Mouse (Mus musculus): ENCODE results near the gene Gm853. TPM values are rescaled to one million over a fixed set of nuclear protein-coding genes. Genes with fewer than 3 reads are reported as not detected.
"Not testable (repeated sequence)": the region's sequence is repeated elsewhere in the genome, so short reads cannot be mapped to it uniquely, and the experiment has no call there.

Gm853 gene
- total RNA-seq (2015; ENCODE audit: low replicate concordance) (not detected in 2 replicates), total RNA-seq (2017; ENCODE audit: low replicate concordance) (not detected in 2 replicates)

GRCm38 (mm10) chr4:130222179-130222578, at the start of gene Gm853:
Gene Gm853 (minus strand): TSS chr4:130222401.
- ATAC-seq (replicated peaks; ENCODE audit: low FRiP score, poor library complexity, severe bottlenecking) = no peak

DNA sequence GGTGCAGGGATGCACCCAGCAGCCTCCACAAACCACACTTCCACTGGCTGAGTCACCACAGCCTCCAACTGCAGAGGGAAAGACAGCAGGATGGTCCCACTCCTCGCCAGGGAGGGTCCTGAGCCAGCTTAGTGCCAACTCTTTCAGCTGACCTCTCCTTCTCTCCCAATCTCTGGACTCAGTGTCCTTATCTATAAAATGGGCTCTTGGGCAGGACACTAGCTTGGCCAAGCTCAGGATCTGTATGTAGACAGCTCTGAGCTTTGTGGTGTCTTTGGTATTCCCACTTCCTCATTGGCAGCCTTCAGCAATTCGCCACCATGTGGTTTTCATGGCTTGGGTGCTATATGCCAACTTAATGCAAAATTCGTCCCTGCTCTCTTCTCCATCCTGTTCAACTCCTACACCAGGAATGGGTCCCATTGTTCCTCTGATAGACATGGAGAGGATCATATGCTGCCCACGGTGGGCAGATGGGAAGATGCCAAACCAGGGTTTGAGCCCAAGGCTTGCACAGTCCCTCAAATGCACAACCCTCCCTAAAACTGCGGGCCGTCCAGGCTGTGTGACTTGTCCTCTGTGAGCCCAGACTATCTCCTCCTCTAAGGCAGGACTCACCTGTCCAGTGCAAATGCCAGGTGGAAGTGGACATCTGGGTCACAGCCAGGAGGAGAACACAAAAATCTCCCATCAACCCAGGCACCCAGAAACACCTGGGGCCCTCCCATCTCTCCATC, 48.6 kb upstream of the Gm853 start:
- ATAC-seq (replicated peaks; ENCODE audit: low FRiP score, poor library complexity, severe bottlenecking) = no peak

GRCm38 (mm10) chr4:130270089-130270488, 47.9 kb upstream of the Gm853 start:
- no peak for ATAC-seq (replicated peaks; ENCODE audit: low FRiP score, poor library complexity, severe bottlenecking)

- ATAC-seq (replicated peaks; ENCODE audit: low FRiP score, poor library complexity, severe bottlenecking) = no peak
Measured at GRCm38 (mm10) chr4:130268736-130269135, 46.5 kb upstream of the Gm853 start.

GRCm38 (mm10) chr4:130267069-130267468, 44.9 kb upstream of the Gm853 start:
- ATAC-seq (replicated peaks; ENCODE audit: low FRiP score, poor library complexity, severe bottlenecking) = no peak

- no peak for ATAC-seq (replicated peaks; ENCODE audit: low FRiP score, poor library complexity, severe bottlenecking)
Measured at GRCm38 (mm10) chr4:130266601-130267000, 44.4 kb upstream of the Gm853 start.

DNA sequence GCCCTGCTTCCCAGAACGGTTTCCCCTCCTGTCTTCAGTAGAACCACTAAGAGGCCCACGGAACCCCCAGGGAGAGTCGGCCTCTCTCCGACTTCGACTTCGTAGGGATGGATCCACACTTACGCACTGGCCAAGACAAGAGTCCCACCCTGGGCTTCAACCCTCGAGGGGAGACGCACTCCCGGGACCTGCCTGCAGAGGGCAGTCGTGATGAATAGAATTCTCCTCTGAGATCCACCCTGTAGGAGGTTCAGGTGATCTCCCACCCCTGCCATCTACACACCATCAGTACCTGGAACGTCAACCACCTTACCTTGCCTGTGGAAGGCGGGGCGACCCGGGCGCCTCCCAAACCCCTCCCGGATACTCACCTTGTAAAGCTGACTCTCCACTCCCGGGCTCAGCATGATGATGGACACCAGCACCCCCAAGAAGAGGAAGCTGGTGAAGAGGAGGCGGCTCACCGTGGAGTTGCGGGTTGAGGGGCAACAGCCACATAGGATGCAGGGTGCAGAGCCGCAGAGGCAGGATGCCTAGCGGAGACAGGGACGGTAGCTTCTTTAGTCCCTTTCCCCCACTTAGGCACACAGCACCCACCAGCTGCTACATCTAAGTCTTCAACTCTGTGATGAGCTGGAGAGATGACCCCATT, 42.6 kb upstream of the Gm853 start:
- peak; percentile 74 for ATAC-seq (replicated peaks; ENCODE audit: low FRiP score, poor library complexity, severe bottlenecking)

- no peak for ATAC-seq (replicated peaks; ENCODE audit: low FRiP score, poor library complexity, severe bottlenecking)
Measured at GRCm38 (mm10) chr4:130264131-130264530, 41.9 kb upstream of the Gm853 start.

GRCm38 (mm10) chr4:130260406-130260805, 38.2 kb upstream of the Gm853 start:
- no peak for ATAC-seq (replicated peaks; ENCODE audit: low FRiP score, poor library complexity, severe bottlenecking)

- ATAC-seq (replicated peaks; ENCODE audit: low FRiP score, poor library complexity, severe bottlenecking) = peak; percentile 91
Measured at GRCm38 (mm10) chr4:130252441-130253157, 30.4 kb upstream of the Gm853 start.

DNA sequence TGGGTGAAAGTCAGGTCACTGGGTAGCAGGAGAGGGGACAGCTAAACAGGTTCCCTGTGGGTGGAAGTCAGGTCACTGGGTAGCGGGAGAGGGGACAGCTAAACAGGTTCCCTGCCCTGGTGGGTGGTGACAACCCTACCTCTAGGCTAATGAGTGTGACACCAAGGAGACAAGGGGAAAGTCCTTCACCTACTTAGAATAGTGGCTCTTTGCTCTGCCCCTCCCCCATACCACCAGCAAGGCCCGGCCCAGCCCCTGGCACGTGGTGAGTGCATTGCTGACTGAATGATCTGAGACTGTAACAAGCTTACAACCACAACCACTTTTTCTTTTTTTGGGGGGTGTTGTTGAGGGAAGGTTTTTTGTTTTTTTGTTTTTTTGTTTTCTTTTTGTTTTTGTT, 29.6 kb upstream of the Gm853 start:
- peak; percentile 30; the same call in 1 of the 2 replicates for ATAC-seq (replicated peaks; ENCODE audit: low FRiP score, poor library complexity, severe bottlenecking)

DNA sequence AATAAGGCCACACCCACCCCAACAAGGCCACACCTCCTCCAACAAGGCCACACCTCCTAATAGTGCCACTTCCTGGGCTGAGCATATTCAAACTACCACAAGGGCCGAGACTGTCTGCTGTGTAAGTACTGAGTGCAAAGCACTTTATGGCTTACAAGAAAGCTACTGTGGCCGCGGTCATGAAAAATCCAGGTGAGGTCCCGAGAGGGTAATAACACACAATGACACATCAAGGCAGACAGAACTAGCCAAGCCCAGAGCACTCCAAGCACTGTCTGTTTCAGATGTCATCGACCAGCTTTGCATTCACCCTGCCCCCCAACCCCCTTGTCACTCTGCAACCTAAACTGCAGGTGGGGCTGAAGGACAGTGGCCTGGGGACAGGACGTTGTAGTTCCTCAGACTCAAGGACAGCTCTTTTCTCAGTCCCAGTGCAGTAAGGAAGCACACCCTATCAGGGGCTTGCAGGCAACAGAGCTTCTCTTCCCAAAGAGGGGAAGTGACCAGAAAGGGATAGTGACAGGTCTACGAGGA, 29.0 kb upstream of the Gm853 start:
- 0 out of 2 replicates have a peak, but pooled peaks have one; percentile 3 for ATAC-seq (replicated peaks; ENCODE audit: low FRiP score, poor library complexity, severe bottlenecking)

GRCm38 (mm10) chr4:130248636-130249035, 26.4 kb upstream of the Gm853 start:
- ATAC-seq (replicated peaks; ENCODE audit: low FRiP score, poor library complexity, severe bottlenecking) = no peak

DNA sequence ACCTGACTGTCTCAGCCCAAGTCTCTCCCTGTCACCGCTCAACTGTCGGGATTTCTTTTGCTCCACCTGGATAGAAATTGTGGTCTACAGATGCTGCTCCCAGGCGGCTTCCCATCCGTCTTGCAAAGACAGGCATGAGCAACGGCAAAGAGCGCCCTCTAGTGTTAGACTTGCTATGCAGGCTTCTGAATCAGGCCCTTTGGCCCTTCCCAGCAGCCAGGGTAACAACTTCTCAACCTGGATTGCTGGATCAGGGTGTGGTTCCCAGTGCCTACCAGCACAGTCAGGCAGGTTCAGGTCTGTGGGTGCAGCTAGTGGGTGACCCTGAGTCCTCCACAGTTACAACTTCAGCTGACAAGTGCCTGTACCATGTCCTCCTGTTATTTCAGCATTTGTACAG, 23.9 kb upstream of the Gm853 start:
- ATAC-seq (replicated peaks; ENCODE audit: low FRiP score, poor library complexity, severe bottlenecking) = peak; percentile 72

GRCm38 (mm10) chr4:130244749-130245148, 22.5 kb upstream of the Gm853 start:
- 0 out of 2 replicates have a peak, but pooled peaks have one; percentile 12 for ATAC-seq (replicated peaks; ENCODE audit: low FRiP score, poor library complexity, severe bottlenecking)

DNA sequence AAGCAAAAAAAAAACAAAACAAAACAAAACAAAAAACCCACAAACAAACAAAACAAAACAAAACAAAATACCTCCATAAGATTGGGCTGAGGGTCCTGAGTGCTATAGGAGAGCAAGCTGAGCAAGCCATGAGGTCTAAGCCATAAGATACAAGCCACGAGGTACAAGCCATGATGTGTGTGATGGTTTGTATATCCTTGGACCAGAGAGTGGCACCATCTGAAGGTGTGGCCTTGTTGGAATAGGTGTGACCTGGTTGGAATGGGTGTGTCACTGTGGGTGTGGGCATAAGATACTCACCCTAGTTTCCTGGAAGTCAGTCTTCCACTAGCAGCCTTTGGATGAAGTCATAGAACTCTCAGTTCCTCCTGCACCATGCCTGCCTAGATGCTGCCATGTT, 21.4 kb upstream of the Gm853 start:
- not testable (repeated sequence) for ATAC-seq (replicated peaks; ENCODE audit: low FRiP score, poor library complexity, severe bottlenecking)

DNA sequence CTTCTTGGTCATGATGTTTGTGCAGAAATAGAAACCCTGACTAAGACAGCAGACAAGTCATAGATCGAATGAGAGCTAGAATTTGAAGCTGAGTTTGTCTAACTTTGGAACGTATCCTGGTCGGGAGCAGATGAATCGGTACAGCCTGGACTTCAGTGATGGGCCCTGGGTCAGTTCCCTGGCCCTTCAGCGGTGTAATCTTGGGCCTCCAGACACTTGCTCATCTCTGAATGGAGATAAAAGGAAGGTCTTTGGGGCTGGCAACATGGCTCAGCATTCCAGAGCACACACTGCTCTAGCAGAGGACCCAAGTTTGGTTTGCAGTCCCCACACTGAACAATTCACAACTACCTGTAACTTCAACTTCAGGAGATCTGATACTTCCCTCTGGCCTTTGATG, 20.8 kb upstream of the Gm853 start:
- peak; percentile 71 for ATAC-seq (replicated peaks; ENCODE audit: low FRiP score, poor library complexity, severe bottlenecking)

DNA sequence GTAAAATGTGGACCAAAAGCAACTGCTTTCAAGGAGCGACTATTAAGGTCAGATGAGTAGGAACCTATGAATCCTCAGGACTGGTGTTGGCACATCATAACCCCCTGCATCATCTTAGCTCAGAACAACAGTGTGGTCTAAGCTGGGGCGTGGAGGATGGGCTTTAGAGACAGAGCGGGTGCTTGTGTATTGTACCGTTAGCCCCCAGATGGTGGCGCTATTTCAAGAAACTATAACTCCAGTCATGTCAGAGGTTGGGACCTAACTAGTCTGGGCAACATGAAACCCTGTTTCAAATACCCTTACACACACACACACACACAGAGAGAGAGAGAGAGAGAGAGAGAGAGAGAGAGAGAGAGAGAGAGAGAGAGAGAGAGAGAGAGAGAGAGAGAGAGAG, 18.5 kb upstream of the Gm853 start:
- ATAC-seq (replicated peaks; ENCODE audit: low FRiP score, poor library complexity, severe bottlenecking) = 0 out of 2 replicates have a peak, but pooled peaks have one; percentile 44

GRCm38 (mm10) chr4:130237607-130238006, 15.4 kb upstream of the Gm853 start:
- ATAC-seq (replicated peaks; ENCODE audit: low FRiP score, poor library complexity, severe bottlenecking) = no peak

- no peak for ATAC-seq (replicated peaks; ENCODE audit: low FRiP score, poor library complexity, severe bottlenecking)
Measured at GRCm38 (mm10) chr4:130236361-130236760, 14.2 kb upstream of the Gm853 start.

Measured in erythroid progenitor cell, adult 5-6 weeks (primary cell).